Mouse (Mus musculus): Measurements from ENCODE around the gene Atp5c1. TPM values are rescaled to one million over a fixed set of nuclear protein-coding genes. Genes with fewer than 3 reads are reported as not detected.

Atp5c1 gene
- total RNA-seq, 2 experiments from 2014 or later: 1,460 to 1,539 TPM

GRCm38 (mm10) chr2:10050878-10051277, 29.4 kb downstream of the Atp5c1 start:
- no peak for DNase-seq

GRCm38 (mm10) chr2:10049456-10049855, 30.9 kb downstream of the Atp5c1 start:
- no peak for DNase-seq

- DNase-seq: peak; percentile 95 to 96
Measured at GRCm38 (mm10) chr2:10048461-10048860, 31.8 kb downstream of the Atp5c1 start, which contains the start of gene Taf3. Gene Taf3 (minus strand): TSS chr2:10048596.

- DNase-seq: peak; percentile 18 to 49
Measured at GRCm38 (mm10) chr2:10047758-10048436, 32.4 kb downstream of the Atp5c1 start.

GRCm38 (mm10) chr2:10034976-10035375, 45.3 kb downstream of the Atp5c1 start:
- DNase-seq: no peak

GRCm38 (mm10) chr2:10033684-10034083, 46.6 kb downstream of the Atp5c1 start:
- DNase-seq: no peak

GRCm38 (mm10) chr2:10029755-10030154, 50.6 kb downstream of the Atp5c1 start:
- DNase-seq: no peak

GRCm38 (mm10) chr2:10024264-10024663, 56.0 kb downstream of the Atp5c1 start:
- DNase-seq: no peak

GRCm38 (mm10) chr2:10021296-10021695, 59.0 kb downstream of the Atp5c1 start:
- DNase-seq: peak in 1 of 2 experiments; percentile 14

GRCm38 (mm10) chr2:10014951-10015635, 65.2 kb downstream of the Atp5c1 start:
- DNase-seq: no peak

GRCm38 (mm10) chr2:10010263-10010909, 69.9 kb downstream of the Atp5c1 start:
- peak; percentile 31 to 38 for DNase-seq

GRCm38 (mm10) chr2:10009671-10010254, 70.5 kb downstream of the Atp5c1 start:
- DNase-seq: no peak

GRCm38 (mm10) chr2:10008593-10008992, 71.7 kb downstream of the Atp5c1 start:
- no peak for DNase-seq

Other genes starting within 250 kb of the Atp5c1 start
- not detected for gene 4930412O13Rik, start 199.3 kb downstream of the Atp5c1 start, total RNA-seq (2021)
- not detected for gene 9230102O04Rik, start 191.0 kb downstream of the Atp5c1 start, total RNA-seq (2021)
- gene Gata3, start 190.5 kb downstream of the Atp5c1 start, total RNA-seq (2021): 1 to 10 TPM in 1 of 2 experiments, under 1 TPM in 1; 0.62 to 1.0 TPM
- 1 to 10 TPM; 8.2 to 8.4 TPM for gene Taf3, start 31.9 kb downstream of the Atp5c1 start, total RNA-seq (2021)
- gene Kin, start 83 bp upstream of the Atp5c1 start, total RNA-seq (2021): 1 to 10 TPM; 7.8 to 9.4 TPM
- gene Itih2, start 50.9 kb upstream of the Atp5c1 start, total RNA-seq (2021): under 1 TPM; 0.35 to 0.85 TPM
- gene Itih5, start 73.1 kb upstream of the Atp5c1 start, total RNA-seq (2021): 1 to 10 TPM; 4.2 to 6.0 TPM

Data from heart, adult 18-20 months (tissue).